Mouse (Mus musculus): ENCODE measurements at regions not wholly inside any gene's neighbourhood (a gene's known extent, or its start where the extent isn't known, plus 50 kb on each side); places are given as distances from the start of the nearest gene placed in this dataset.

- DNase-seq: no peak
Observed at GRCm38 (mm10) chr7:137888731-137889130, 451.3 kb downstream of the Glrx3 start.

DNA sequence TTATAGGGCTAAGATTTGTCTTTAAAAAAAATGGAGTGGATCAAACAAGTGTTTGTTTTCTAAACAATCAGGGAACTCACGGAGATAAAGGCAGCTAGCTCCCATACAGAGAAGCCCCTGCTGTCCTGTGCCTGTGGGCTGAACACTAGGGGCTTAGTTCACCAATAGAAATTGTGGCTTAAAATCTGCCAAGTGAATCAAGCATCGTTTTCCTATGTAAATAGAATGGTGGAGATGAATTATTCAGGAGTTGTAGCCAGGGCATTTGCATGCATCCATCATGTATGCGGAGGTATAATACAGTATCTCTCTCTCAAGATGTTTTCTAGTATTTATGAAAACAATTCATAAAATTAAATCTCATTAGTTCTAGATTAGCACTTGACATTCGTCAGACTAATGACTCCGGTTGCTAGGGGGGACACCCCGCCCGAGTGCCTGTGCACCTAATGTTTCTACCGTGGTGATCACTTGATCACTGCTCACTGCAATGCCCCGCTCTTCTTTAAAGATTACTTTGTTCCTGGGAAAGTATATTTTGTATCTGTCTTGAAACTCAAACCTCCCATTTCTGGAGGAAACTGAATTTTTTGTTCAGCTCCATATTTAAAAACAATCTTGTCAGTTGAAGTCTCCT lies 469.1 kb downstream of the Glrx3 start:
- DNase-seq: no peak

- DNase-seq: no peak
Observed at GRCm38 (mm10) chr7:137909456-137909855, 472.0 kb downstream of the Glrx3 start.

GRCm38 (mm10) chr7:137913551-137914105 lies 476.2 kb downstream of the Glrx3 start:
- no peak for DNase-seq

- no peak for DNase-seq
Observed at GRCm38 (mm10) chr7:137914506-137914905, 477.1 kb downstream of the Glrx3 start.

- no peak for DNase-seq
Observed at GRCm38 (mm10) chr7:137916351-137916750, 478.9 kb downstream of the Glrx3 start.

DNA sequence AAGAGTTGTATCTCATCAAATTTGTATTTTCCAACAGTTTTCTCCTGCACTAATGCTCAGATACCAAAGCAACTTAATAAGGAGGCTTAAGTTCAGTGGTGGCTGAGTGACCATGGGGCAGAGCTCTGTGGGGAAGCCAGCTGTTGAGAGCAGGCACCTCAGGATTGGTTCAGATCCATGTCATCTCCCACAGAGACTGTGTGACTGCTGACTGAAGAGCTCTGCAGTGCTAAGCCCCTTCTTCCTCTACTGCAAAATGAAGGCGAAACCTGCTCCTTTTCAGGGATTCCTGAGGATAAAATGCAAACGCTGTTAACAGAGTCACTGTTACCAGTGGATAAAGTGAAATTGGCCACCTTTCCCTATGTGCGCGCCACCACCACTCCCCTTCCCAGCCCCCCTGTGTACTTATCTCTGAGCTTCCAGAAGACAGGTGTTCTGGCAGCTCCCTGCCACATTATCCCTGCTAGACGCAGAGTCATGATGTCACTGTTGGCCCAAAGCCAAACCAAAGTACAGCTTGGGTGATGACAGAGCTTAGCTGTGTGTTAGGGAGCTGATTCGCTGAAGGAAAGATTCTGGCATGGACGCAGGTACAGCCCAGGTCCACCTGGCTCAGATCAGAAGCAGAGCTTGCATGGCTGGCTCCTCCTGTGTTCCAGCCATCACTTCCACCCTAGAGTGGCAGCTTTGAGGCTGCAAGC lies 472.9 kb downstream of the Tcerg1l start:
- DNase-seq: no peak

DNA sequence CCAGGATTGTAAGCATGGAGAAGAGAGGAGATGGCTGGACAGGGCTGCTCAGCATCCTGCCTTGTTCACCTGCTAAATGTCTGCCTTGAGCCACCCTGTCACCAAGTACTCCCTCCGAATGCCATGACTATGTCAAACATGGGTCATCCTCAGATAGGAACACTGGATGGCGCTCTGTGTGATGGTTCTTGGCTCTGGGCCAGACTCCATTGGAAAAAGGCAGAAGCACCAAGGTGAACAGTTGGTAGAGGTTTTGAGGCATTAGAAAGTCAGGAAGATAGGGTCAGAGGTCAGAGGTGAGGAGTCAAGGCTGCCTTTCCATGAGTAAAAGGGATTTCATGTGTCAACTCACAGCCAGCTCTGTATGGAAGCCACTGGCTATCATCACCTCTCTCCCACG lies 471.9 kb downstream of the Tcerg1l start:
- no peak for DNase-seq

DNA sequence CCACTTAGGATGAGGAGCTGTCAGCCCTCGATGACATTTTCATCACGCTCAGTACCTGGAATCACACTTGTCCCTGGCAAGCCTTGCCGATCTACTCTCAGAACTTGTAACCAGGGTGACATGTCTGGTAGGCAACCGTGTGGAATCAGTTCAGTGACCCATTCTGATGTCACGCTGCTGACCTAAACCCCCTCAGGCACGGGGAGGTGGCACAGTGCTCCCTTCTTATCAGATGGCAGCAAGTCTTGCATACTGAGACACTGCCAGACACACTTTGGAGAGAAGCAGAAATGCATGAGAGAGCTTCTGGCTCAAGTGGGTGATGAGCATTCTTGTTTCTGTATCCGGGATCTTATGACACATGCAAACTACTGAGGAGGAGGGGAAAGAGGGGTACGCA lies 470.2 kb downstream of the Tcerg1l start:
- DNase-seq: no peak

DNA sequence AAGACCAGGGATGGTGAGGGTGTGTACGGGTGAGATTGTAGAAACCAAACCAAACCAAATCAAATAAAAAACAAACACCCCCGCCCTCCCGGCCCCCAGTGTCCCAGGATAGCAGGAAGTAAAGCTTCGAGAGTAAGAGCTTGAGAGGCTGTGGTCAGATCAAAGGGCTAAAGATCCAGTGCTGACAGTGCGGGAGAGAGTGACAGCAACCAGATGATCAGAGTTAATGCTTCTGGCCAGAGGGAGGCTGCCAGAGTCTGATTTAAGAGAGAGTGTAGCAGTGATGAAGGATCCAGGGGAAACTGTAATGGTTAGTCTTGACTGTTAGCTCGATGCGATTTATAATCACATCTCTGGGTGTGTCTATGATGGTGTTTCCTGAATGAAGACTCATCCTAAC lies 467.3 kb downstream of the Tcerg1l start:
- peak; percentile 14 for DNase-seq

GRCm38 (mm10) chr7:137935896-137936295 lies 461.6 kb downstream of the Tcerg1l start:
- no peak for DNase-seq

GRCm38 (mm10) chr7:137939116-137939515 lies 458.4 kb downstream of the Tcerg1l start:
- DNase-seq: no peak

DNA sequence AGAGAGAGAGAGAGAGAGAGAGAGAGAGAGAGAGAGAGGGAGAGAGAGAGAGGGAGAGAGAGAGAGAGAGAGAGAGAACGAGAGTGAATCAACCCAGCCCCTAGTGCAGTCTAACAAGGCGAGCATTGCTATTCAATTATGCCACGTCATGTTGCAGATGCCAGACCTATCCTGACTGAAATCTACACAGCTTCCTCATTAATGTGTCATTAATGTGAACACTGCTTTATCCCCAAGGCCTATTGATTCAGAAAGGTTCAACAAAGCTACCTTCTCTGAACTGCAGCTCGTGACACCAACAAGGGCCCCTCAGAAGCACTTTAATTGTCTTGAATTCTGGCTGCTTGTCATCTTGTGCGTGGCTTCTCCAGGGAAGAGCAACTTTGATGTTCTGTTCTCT lies 457.4 kb downstream of the Tcerg1l start:
- no peak for DNase-seq

- DNase-seq: peak; percentile 68
Observed at GRCm38 (mm10) chr7:137944991-137945390, 452.5 kb downstream of the Tcerg1l start.

- peak; percentile 54 for DNase-seq
Observed at GRCm38 (mm10) chr7:137947424-137947823, 450.1 kb downstream of the Tcerg1l start.

DNA sequence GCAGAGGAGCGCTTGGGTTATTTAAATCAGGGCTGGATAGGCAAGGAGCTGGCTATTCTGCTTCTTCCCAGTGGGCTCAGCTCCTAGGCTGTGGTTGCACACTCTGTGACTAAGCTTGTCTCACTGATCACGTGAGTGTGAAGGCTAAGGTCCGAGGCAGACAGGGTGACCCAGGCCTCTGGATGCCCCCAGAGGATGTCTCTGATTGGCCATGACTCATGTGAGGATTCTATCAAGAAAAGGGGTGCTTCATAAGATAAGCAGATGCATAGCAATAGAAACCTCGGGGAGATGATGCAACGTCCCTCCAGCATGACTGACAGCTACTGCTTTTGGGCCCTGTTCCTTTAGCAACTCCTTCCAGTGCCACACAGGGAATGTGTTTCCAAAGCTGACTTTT lies 440.2 kb downstream of the Tcerg1l start:
- DNase-seq: no peak

DNA sequence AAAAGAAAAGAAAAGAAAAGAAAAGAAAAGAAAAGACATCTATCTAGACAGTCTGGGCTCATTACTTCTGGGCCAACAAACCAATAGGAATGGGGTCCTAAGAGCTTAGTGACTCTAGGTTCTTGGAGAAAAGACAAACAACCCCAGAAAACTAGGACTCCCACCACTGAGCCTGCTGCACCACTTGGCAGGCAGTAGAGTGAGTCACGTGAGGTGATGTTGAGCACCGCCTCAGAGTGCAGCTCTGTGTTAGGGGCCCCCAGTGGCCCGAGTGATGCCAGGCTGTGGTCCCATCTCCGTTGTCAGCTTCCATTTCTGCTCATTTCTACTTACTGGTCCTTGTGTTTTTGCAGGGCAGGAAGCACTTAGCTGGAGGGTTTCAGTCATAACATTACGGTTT lies 439.7 kb downstream of the Tcerg1l start:
- no peak for DNase-seq

GRCm38 (mm10) chr7:137963470-137964095 lies 433.9 kb downstream of the Tcerg1l start:
- DNase-seq: no peak

- no peak for DNase-seq
Observed at GRCm38 (mm10) chr7:137974705-137975104, 422.8 kb downstream of the Tcerg1l start.

GRCm38 (mm10) chr7:137977527-137977926 lies 420.0 kb downstream of the Tcerg1l start:
- DNase-seq: no peak

DNA sequence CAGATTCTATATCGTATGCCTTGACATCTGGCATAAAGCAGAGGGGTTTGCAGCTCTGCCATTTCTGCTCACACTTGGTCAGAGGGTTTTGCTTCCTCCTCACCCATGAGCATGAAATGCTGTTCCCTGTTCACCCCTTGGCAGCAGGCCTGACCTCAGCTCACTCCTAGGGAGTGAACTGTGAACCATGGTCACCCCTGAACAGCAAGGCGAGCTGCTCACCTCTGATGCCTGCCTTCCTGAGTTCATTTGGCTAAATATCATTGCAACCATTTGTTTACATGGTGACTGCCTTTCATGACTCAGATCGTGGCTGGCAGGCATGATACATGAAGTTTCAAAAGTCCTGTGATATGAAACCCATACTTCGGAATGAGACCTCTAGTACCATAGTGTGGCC lies 418.2 kb downstream of the Tcerg1l start:
- DNase-seq: no peak

- peak; percentile 49 for DNase-seq
Observed at GRCm38 (mm10) chr7:138005806-138006205, 391.7 kb downstream of the Tcerg1l start.

DNA sequence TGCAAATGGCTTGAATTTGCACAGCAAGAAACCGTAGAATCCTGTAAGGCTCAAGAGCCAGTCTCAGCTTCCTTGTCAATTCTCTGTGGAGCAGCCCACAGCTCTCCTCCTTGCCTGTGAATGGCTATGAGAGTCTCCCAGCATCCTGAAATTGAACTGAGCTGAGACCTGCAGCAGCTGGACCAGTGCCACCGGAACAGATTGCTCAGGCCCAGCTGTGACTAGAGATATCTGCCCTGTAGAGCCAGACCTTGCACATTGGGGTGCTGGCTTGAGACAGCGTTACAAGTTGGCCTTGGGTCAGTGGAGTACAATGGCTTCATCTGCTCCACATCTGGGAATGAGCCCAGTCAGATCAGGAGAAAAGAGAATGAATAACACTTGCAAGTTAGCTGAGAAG lies 390.6 kb downstream of the Tcerg1l start:
- DNase-seq: no peak

DNA sequence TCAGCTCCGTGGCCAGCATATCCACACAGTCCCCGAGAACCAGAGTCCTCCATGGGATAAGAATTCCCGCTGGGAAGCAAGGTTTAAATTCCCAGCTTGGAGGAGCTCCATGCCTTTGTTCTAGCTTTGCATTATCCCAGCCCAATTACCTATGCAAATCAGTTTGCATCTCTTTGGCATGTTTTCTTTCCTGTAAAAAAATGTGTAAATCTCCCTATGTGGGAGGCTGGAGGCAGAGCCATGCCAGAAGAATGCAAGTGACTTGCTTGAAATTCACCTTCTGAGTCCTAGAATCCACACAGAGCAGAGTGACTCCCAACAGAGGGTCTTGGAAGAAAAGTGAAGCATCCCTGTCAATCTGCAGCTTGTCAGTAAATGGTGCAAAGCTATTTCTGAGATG lies 388.9 kb downstream of the Tcerg1l start:
- DNase-seq: no peak
